Mouse (Mus musculus) frontal cortex, postnatal 14 days (tissue): Measurements from ENCODE around the gene Rpl26.
A peak's percentile ranks its signal among the peaks of the same experiment; 100 is the strongest.

ENCODE experiments used
- DNase-seq, 2 experiments: peaks; one replicate each; pipeline ENCODE4 v3.0.0; 2022; ENCODE audit warnings: low spot score in 2 of 2

The Rpl26 gene

DNA sequence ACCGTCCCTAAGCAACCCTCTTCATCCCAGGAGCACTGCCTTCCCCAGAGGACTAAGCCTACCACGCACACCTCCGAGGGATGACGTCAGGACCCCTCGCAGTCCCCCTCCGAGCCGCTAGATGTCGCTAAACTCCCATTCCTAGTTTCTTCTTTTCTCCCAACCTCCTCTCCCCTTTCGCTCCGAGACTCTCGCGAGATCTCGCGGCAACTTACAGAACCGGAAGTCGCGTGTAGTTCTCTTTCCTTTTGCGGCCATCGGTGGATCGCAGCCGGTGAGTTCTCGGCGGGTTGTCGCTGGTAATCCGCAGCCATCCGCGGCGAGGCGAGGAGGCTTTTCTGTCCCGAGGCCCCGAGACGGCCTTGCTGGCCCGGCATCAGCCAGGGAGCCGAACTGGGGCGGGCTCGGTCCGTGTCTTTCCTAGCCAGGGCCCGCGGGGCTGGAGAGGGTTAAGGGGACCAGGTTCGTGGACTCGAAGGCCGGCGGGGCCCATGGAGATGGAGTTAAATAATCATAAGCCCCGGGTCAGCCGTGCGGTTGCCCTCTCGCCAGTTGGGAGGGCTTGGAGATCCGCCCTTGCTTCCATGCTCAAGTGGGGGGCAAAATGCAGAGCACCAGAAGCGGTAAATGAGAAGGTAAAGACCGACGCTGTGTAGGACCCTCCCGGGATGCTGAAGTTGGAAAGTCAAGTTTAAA is at the start of gene Rpl26:
Rpl26 (plus strand) TSS at position 233 of the 696 bp plus-strand sequence.
- DNase-seq, result peak; percentile 97 to 99

DNA sequence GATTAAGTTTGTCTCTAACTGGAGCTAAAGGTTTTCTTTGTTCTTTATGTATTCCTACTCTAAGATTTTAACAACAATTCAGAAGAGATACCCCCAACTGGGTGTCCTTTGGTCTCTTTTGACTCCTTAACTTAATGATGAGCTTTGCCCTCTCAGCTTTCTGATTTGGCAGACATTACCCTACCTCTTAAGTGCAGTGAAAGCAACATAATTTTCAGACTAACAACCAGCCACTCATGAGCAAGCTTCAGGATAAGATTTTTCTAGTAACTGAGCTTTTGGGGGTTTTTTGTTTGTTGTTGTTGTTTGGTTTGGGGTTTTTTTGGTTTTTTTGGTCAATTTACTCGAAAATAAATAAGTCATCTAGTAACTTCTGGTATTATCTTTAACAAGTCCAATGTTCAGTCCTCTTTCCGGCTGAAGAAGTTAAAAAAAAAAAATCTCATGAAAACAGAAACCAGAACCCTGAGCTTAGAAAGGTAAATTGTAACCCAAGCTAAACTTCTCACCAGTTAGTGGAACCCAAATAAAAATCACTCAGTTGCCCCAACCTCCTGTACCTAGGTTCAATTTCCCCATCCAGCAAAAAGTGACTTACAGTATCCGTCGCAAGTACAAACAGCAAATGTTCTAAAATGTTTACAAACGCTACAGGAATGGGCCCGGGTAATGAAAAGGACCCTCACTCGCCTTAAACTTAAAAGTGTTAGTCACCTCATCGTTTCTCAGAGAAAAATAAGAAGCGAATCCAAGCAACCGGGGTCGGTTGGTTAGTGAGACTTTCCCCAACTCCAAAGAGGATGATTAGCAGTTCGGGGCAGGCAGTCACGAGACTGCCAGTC is 49.5 kb upstream of the Rpl26 start:
- DNase-seq, result no peak

DNA sequence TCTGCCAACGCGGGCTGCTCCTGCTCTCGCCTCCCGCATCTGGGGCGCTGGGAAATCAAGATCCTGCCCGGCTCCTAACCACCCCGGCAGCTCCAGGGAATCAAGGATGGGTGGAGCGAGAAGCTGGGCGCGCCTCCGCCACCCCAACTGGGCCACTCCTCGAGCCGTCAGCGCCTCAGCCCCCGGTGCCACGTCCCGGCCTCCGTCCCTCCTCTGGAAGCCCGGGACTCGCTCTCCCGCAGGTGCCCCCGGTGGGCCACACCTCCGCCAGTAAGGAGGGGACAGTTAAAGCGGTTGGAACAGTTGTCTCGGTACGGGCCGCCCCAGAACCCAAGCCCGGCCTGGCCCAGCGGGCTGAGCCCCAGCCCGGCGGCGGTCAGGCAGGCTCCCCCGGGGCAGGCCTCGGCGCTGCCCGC is 48.9 kb upstream of the Rpl26 start:
- DNase-seq, result peak in 1 of 2 experiments; percentile 41

DNA sequence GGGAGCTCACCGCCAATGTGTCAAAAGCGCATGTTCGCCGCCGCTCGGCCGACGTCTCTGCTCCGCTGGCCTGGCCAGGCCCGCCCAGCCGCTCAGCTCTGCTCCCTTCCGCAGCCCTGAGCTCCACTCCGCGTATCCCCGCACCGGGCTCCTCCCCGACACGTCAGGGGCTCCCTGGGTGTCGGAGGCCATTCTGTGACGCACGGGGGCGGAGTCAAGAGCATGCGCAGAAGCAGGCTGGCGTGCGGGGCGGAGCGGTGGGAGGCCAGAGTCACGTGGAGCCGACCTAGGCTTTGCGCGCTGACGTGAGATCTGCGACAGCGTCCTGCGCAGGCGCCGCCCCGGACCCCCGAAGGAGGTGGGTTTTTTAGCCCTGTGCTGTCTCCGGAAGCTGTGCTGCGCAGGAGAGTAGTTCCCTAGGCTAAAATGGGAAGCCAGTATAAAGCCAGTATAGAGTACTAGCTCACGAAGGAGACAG is 48.4 kb upstream of the Rpl26 start:
- DNase-seq, result peak; percentile 99 to 100

DNA sequence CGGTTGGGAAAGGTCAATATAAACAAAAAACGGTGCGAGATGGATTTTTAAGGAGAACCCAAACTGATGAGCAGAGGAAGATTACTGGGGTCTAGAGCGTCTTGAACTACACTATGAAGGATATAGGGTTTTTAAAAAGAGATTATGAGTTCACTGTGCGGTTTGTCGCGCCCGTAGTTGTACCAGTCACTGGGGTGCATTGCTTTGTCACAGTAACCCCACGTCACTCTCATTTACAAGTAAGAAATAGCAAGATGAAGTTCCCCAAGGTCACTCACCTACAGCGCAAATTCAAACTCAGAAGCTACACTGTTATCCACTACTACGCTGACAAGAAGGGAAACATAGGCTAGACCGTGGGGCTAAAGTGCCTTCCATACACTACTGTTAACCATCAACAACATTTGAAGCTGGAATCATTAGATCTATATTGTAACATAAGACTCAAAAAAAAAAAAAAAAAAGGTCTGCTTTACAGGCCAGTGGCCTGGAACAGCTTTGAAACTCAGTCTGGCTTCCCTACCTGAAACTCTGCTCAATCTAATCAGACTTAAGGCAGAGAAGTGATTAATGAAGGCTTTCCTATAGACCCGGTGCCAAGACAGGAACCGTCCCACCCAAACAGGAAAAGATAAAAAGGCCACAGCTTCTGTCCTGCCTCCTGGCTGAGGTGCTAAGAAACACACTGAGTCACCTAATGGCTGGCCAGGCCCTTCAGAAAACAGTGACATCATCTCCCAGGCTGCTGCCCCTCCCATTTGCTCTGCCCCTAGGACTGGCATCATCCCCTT is 47.6 kb upstream of the Rpl26 start:
- DNase-seq, result no peak

DNA sequence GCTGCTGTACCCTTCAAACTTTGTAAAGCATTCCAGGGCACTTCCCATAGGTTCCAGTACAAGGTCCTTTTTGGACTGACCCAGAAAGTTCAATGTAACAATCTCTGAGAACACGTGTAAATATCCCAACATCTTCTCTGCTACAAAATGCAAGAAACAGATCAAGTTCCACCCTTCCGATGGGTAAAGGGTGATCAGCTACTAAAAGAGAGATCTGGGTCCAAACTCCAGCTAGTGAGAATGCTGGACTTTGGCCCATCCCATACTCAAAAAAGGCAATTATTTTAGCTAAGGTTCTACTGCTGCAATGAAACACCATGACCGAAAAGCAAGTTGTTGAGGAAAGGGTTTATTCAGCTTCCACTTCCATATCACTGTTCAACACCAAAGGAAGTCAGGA is 46.8 kb upstream of the Rpl26 start:
- no peak for DNase-seq

DNA sequence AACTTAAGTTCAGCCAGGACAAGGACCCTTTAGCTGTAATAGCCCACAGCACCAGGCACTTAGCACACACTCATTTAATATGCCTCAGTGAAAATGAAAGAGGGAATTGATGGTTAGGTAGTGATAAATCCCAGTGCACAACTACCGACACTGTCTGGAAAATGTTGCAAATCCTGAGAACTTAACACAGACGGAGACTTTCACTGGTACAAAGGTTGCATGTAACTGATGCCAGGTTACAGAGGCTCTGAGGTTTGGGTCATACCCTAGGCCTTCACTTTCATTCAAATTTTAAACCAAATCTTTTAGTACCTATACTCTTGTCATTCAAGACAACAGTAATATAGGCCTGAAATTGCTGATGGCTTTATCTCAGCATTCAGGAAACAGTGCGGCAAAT is 44.1 kb upstream of the Rpl26 start:
- DNase-seq, result no peak

DNA sequence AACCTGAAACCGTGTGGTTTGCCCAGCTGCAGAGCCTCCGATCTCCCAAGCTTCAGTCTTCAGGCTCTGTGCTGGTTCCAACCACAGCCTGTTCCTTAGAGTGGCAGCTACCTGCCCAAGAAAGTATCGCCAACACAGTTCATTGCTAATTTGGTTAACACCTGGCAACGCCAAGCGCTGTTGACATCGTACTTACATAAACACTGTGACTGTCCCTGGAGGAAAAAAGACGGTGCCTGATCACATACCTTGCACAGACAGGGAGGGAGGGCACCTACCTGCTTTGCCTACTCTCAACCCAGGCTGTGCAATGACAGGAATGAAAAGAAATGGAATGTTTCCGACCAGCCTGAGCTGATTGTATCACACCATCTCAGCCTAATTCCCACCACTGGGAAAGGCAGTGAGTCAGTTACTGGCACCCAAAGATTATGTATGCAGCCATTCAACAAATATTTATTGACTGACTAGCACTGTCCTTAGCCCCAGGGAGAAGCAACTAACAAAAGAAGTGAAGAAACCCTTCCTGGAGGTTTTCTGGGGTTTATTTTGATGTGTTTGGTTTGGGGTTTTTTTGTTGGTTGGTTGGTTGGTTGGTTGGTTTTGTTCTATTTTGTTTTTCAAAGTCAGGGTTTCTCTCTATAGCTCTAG is 41.3 kb upstream of the Rpl26 start:
- DNase-seq, result no peak

DNA sequence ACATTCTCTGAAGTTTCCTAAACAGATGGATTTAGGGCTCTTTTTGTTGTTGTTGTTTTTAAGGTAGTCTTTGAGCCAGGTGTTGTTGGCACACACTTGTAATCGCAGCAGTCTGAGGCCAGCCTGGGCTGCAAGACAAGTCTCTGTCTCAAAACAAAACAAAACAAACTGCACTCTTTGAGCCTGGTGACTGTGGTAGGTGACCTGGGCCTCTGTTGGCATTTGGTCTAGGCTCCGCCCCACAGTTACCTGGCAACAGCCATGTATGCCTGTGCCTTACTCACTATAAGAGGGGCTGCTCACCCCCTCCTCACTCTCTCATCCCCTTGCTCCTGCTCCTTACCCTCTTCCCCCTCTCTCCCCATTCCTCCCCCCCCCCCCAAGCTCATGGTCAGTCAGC is 39.1 kb upstream of the Rpl26 start:
- DNase-seq, result no peak

DNA sequence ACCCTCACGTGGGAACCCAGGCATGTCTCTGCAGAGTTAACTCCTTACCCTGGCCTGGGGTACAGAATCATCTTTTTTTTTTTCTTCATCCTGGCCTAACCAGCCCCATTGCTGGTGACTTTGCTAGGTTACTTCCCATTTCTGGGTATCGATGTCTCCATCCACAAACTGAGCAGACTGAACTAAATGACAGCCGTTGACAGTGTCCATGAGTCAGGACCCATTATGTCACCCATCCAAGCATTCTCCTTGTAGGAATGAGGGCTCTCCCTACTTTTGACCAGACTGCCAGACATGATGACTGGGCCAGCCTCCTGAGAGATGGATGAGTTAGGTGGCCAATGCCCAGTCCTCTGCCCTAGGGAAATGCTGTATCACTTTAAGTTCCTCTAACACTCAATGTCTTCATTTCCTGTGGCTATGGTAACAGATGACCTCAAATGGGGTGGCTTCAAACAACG is 37.7 kb upstream of the Rpl26 start:
- no peak for DNase-seq

DNA sequence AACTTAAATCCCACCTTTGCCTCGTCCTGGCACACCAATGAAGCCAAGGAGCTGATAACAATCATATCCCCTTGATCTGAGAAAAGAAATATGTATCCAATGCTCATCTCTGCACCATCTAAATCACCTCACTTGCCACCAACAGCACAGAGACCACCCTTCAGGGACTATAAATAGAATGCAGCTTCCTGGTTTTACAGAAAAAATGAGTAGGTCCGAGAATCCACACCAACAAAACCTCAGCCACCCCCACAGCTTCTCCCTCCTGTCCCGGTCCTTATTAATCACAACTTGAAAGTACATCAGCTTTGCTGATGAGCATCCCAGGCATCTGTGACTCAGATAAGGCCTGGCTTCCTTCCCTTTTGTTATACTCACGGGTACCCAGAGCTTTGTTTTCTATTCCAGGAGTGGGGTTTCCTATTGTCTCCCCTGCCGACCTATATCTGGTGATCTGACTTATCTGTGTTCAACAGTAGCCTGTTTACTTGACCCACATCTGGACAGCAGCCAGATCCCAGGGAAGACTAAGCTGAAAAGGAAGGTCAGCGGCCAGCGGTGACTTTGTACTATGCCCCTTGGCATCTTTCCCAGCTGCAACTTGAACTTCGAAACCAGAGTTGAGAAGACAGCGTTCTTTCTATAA is 36.7 kb upstream of the Rpl26 start:
- peak in 1 of 2 experiments; percentile 17 for DNase-seq

DNA sequence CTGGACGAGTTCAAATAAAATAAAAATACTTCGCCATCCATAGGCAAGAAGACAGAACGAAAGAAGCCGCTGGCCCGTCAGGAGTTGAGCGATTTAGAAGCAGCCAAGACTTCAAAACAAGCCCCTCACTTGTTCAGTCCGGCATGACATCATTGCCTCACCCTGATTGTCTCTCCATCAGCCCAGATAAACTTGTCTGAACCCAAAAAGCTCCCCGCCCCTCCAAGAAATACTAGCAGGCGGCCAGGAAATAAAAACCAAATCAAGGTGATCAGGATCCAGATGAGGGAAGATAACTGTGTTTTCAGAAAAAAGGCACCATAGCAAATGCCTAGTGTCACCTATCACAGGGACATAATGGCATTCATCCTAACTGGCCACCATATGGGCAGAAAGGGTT is 30.1 kb upstream of the Rpl26 start:
- no peak for DNase-seq

DNA sequence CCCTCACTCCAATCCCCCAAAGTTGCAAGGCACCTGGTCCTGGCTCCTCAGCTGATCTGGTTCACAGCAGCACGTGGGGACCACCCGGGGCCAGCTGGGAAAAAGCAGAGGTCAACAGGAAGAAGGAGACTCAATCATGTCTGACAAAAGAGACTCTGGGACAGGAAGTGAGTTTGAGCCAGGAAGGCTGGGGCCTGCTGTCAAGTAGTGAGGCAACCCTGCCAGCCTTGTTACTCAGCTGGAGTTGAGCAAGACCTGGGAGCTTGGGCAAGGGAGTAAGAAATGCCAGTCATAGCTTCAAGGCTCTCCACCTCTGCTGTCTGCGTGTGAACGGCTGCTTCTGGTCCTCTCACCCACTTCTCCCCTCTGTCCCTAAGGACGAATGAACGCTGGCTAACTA is 29.6 kb upstream of the Rpl26 start, which contains the start of gene Ndel1:
Ndel1 (minus strand) TSS at position 111 of the 400 bp plus-strand sequence.
- no peak for DNase-seq

DNA sequence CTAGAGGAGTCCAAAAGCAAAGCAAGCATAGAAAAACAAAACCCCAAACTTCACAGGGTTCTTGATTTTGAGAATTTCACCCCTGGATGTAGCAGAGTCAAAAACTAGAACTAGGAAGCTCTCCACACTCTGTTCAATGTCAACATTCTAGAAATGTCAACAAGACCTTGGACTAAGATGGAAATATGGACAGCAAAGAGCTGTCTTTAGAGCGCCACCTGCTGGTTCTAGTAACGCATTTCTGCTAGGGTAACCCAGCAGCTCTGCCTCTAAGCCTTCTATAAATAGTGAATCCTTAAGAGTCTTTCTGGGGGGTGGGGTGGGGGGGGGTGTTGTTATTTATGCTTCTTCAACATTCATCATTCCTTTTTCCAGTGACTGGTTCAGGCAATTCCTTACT is 26.5 kb upstream of the Rpl26 start:
- peak in 1 of 2 experiments; percentile 39 for DNase-seq

DNA sequence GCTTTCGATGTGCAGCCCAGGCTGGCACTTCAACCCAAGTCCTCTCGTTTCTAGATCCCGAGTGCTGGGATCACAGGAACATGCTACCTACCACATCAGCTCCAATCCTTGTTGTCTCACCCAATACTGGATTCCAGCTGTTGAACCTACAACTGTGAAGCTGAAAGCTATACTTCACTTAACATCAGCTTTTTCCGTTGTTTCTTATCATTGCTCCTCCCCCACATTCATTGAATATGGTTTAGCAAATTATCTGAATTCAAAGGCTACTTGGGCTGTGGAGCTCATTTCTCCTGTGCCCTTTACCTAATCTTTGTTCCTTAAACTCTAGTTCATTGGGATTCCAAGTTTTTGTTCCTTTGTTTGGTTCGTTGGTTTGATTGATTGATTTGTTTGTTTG is 22.6 kb upstream of the Rpl26 start:
- DNase-seq, result no peak

DNA sequence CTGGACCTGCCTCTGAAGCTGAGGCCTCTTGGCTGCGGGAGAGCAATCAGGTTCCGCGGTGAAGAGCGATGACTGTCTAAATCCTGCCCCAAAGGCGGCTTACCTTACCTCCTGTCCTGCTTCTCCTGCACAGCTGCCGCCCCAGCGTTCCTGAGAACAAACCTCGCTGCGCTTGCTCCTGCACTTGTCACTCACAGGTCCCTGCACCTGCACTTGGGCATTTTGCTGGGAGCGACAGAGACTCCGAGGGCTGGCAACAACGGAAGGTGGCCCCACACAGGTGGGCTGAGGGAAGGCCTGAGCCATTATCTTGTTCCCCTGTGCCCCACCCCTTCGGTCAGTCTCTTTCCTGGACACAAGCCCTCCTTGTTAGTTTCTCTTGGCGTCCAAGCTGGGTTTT is 19.3 kb upstream of the Rpl26 start:
- DNase-seq, result no peak

DNA sequence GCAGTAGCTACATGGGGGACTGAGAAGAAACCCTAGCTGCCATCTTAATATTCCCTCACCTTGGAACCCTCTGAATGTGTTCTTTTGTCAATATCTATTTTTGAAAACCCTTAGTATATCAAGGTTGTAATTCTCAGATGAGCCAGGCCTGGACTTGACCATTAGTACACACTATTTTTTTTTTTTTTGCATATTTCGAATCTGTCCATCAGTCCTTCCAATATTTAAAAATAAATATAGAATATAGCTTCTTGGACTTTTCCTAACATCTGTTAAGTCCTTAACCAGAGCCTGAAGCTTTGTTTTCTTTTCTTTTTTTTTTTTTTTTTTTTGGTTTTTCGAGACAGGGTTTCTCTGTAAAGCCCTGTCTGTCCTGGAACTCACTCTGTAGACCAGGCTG is 17.5 kb upstream of the Rpl26 start:
- no peak for DNase-seq

DNA sequence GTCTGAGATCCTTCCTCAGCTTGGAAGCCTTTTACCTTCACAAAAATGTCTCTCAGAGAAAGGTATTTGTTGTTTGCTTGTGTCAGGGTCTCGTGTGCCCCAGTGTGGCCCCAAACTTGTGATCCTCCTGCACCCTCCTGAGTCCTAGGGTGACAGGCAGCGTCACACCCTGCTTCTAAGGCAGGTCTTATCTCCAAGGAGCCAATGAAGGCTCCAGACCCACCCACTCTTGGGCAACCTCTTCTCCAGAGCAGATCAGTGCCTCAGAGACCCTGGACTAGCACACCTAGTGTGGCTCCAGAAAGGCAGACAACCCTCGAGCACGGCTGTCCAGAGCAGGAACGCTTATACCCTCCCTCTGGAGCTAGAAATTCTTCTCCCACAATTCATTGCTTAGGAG is 17.0 kb upstream of the Rpl26 start:
- no peak for DNase-seq

DNA sequence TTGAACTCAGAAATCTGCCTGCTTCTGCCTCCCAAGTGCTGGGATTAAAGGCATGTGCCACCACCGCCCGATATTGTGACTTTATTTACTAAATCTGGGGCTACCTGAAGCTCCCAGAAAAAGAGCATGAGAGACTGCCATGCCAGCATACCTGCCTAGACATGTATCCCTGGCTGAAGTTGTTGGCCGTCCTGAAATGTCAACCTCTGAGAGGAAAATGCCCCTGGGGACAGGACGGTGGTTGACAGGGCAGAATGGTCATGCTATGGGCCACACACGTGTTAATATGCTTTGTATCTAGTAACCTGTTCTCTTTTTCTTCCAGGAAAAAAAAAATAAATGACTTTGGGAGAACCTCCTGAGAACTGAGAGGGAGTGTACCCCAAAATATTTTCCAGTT is 15.3 kb upstream of the Rpl26 start:
- DNase-seq, result no peak

DNA sequence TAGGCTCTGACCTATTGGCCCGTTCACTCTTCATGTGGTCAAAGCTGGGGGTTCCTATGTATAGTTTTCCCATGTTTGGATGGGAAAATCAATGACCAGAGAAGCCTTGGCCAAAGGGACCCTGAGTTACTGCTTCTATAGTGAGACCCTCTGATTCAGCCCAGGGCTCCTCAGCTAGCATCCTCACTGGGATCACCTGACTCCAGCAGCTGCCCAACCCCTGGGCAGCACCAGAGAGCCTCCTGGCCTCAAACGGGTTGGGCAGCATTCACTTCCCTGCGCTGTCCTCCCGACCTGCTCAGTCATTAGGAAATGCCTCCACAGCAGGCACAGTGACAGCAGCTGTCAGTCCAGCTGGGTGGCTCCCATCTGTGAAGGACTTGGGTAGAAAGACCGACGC is 13.1 kb upstream of the Rpl26 start, which contains the start of gene Rnf222:
Rnf222 (plus strand) TSS at position 301 of the 400 bp plus-strand sequence.
- DNase-seq, result no peak

DNA sequence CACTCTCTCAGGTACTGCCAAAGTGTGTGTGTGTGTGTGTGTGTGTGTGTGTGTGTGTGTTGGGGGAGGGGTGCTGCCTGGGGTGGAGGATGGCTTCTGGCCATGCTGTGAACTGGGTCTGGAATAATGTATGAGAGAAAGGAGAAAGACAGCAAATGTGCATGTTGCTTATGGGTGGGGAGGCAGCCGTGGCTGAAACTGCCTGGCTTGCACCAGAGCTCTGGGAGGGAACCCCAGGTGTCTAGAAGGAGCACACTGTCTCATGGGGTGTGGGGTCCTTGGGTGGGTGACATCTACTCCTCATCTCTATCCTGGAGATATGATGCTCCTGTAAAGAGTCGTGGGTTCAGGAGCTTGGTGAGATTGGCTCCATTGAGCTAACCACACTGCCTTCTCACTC is 12.7 kb upstream of the Rpl26 start:
- DNase-seq, result no peak
